Mouse (Mus musculus) liver, postnatal 0 days (tissue): ENCODE measurements around the gene Gm20388. TPM values are rescaled to one million over a fixed set of nuclear protein-coding genes. Genes with fewer than 3 reads are reported as not detected.
"Not testable (repeated sequence)": the region's sequence is repeated elsewhere in the genome, so short reads cannot be mapped to it uniquely, and the experiment has no call there.

Source experiments
- ATAC-seq: fragments of 200-750 bp; cut with Nextera tagmentation; 2 replicates; pipeline ENCODE4 v1.8.0; 2017; ENCODE audit warnings: mild to moderate bottlenecking, moderate library complexity
- DNase-seq: peaks from one replicate; pipeline ENCODE4 v3.0.0-alpha.2; 2016
- H3K27ac ChIP-seq: fragments of 300-500 bp; sonication (generic); 2 replicates; pipeline ENCODE4 v1.5.1; 2014; ENCODE audit warnings: antibody characterized with exemption, moderate library complexity, mild to moderate bottlenecking, low read depth
- H3K27me3 ChIP-seq: fragments of 300-500 bp; sonication (generic); 2 replicates; pipeline ENCODE4 v1.6.1; 2014; ENCODE audit warnings: low read length, control low read depth, mixed read lengths; ENCODE audit not compliant: insufficient read depth
- H3K36me3 ChIP-seq: fragments of 300-500 bp; sonication (generic); replicated peaks from 2 replicates; pipeline ENCODE4 v1.6.1; 2014; ENCODE audit warnings: mild to moderate bottlenecking, control low read depth, low read length, moderate library complexity, mixed read lengths; ENCODE audit not compliant: insufficient read depth
- H3K4me1 ChIP-seq: fragments of 300-500 bp; sonication (generic); 2 replicates; pipeline ENCODE4 v1.6.1; 2014; ENCODE audit warnings: antibody characterized with exemption, mild to moderate bottlenecking, control low read depth; ENCODE audit not compliant: insufficient read depth
- H3K4me2 ChIP-seq: fragments of 300-500 bp; sonication (generic); 2 replicates; pipeline ENCODE4 v1.6.1; 2014; ENCODE audit warnings: low read depth, mild to moderate bottlenecking, low read length, moderate library complexity, mixed read lengths
- H3K4me3 ChIP-seq: fragments of 300-500 bp; sonication (generic); 2 replicates; pipeline ENCODE4 v1.5.1; 2014; ENCODE audit warnings: low read depth, low read length
- H3K9ac ChIP-seq: fragments of 300-500 bp; sonication (generic); replicated peaks from 2 replicates; pipeline ENCODE4 v1.6.1; 2014; ENCODE audit warnings: mild to moderate bottlenecking, moderate library complexity
- H3K9me3 ChIP-seq: fragments of 300-500 bp; sonication (generic); 2 replicates; pipeline ENCODE4 v1.6.1; 2016; ENCODE audit warnings: mild to moderate bottlenecking, control low read depth, low read length, mixed read lengths
- CTCF ChIP-seq: sonication (generic); IDR thresholded peaks from 2 replicates; pipeline ENCODE4 v1.5.1; 2016; ENCODE audit warnings: antibody characterized with exemption, low read depth
- EP300 ChIP-seq: IDR thresholded peaks from 2 replicates; pipeline ENCODE4 v1.6.1; 2016; ENCODE audit warnings: antibody characterized with exemption, low read depth, mild to moderate bottlenecking
- WGBS: fragments of 180-500 bp; shearing (Covaris S2); extraction: QIAGEN DNeasy Blood & Tissue Kit; methylation state at CpG from one replicate; pipeline ENCODE4 v1.1.7; 2014; ENCODE audit not compliant: insufficient replicate concordance; 5-methylcytosine and 5-hydroxymethylcytosine counted together
- polyA plus RNA-seq: library from polyadenylated mRNA; unstranded; fragments of >200 nt; fragmentation: Nextera tagmentation; extraction: Ambion mirVana; gene quantifications from 2 replicates; pipeline ENCODE4 v1.2.1, GENCODE M21; 2015

Gm20388 gene
- polyA plus RNA-seq, 1 experiment from 2014 or later: not detected

- 45% methylated on average over 10 of the region's 10 CpGs for WGBS
- ATAC-seq (no peak), DNase-seq (no peak)
- no peak overlapping the region for H3K4me2 ChIP-seq
- H3K9me3 ChIP-seq: no peaks in the 10 kb centered on the region
- no peaks in the 10 kb centered on the region for H3K27me3 ChIP-seq
- TF ChIP-seq CTCF (no peak), EP300 (no peak)
- H3K4me3 ChIP-seq: no peak overlapping the region
- no peaks in the 10 kb centered on the region for H3K36me3 ChIP-seq
- H3K4me1 ChIP-seq: no peaks in the 10 kb centered on the region
- H3K9ac ChIP-seq: no peak overlapping the region
- H3K27ac ChIP-seq: no peak overlapping the region
These were observed 798.5 kb downstream of the Gm20388 start for GRCm38 (mm10) chr8:120709176-120709575.

- H3K27ac ChIP-seq: peak overlapping the region; percentile 67; the same call in 1 of the 2 replicates
- TF ChIP-seq EP300 (peak; percentile 36; the same call in 1 of the 2 replicates), CTCF (no peak)
- H3K4me3 ChIP-seq: no peak overlapping the region
- DNase-seq: no peak
- H3K9ac ChIP-seq: no peak overlapping the region
- H3K36me3 ChIP-seq: no peaks in the 10 kb centered on the region
- peaks cover 4% of the 10 kb centered on the region; the same call in 1 of the 2 replicates for H3K4me1 ChIP-seq
- H3K27me3 ChIP-seq: no peaks in the 10 kb centered on the region
- WGBS: 42% methylated on average over 6 of the region's 6 CpGs
- peak; percentile 43; the same call in 1 of the 2 replicates for ATAC-seq
- H3K4me2 ChIP-seq: no peak overlapping the region
- no peaks in the 10 kb centered on the region for H3K9me3 ChIP-seq
These were observed 804.6 kb downstream of the Gm20388 start for GRCm38 (mm10) chr8:120715200-120715599.

- peaks cover 4% of the 10 kb centered on the region; the same call in 1 of the 2 replicates for H3K4me1 ChIP-seq
- no peak overlapping the region for H3K9ac ChIP-seq
- 0 out of 2 replicates have a peak overlapping the region, but pooled peaks have one; percentile 67 for H3K27ac ChIP-seq
- no peak for TF ChIP-seq EP300
- no peak for TF ChIP-seq CTCF
- 57% methylated on average over 15 of the region's 15 CpGs for WGBS
- peak; percentile 70 for ATAC-seq
- no peaks in the 10 kb centered on the region for H3K36me3 ChIP-seq
- H3K4me3 ChIP-seq: no peak overlapping the region
- peak; percentile 47 for DNase-seq
- no peak overlapping the region for H3K4me2 ChIP-seq
- no peaks in the 10 kb centered on the region for H3K9me3 ChIP-seq
- H3K27me3 ChIP-seq: no peaks in the 10 kb centered on the region
These were observed 805.5 kb downstream of the Gm20388 start for GRCm38 (mm10) chr8:120715996-120716680.

- TF ChIP-seq EP300: no peak
- no peak for TF ChIP-seq CTCF
- Histone ChIP-seq H3K4me1 (peaks cover 4% of the 10 kb centered on the region; the same call in 1 of the 2 replicates), H3K4me3 (no peak overlapping the region), H3K27ac (no peak overlapping the region), H3K36me3 (no peaks in the 10 kb centered on the region), H3K9ac (no peak overlapping the region), H3K27me3 (no peaks in the 10 kb centered on the region), H3K4me2 (no peak overlapping the region), H3K9me3 (0 out of 2 replicates have a peak, but pooled peaks cover 3% of the 10 kb centered on the region)
- DNase-seq: no peak
- 0 out of 2 replicates have a peak, but pooled peaks have one; percentile 16 for ATAC-seq
- WGBS: 41% methylated on average over 19 of the region's 19 CpGs
These were observed 809.1 kb downstream of the Gm20388 start for GRCm38 (mm10) chr8:120719586-120720236.

GRCm38 (mm10) chr8:120723025-120723424 lies 812.4 kb downstream of the Gm20388 start:
- 63% methylated on average over 6 of the region's 6 CpGs for WGBS

GRCm38 (mm10) chr8:120724096-120724495 lies 813.5 kb downstream of the Gm20388 start:
- peak; percentile 53 for TF ChIP-seq CTCF
- WGBS: 83% methylated on average over 2 of the region's 4 CpGs
- H3K4me1 ChIP-seq, H3K4me2 ChIP-seq, H3K27me3 ChIP-seq, H3K36me3 ChIP-seq, ATAC-seq, DNase-seq, H3K27ac ChIP-seq, H3K4me3 ChIP-seq, H3K9ac ChIP-seq, H3K9me3 ChIP-seq: not testable (repeated sequence)

More at GRCm38 (mm10) chr8:120723025-120723424, 812.4 kb downstream of the Gm20388 start:
- Histone ChIP-seq H3K27ac (no peak overlapping the region), H3K4me2 (no peak overlapping the region), H3K27me3 (no peaks in the 10 kb centered on the region), H3K4me1 (0 out of 2 replicates have a peak, but pooled peaks cover 4% of the 10 kb centered on the region), H3K36me3 (no peaks in the 10 kb centered on the region), H3K9ac (no peak overlapping the region), H3K9me3 (0 out of 2 replicates have a peak, but pooled peaks cover 3% of the 10 kb centered on the region), H3K4me3 (no peak overlapping the region)
- DNase-seq: no peak
- TF ChIP-seq EP300: no peak
- TF ChIP-seq CTCF: peak; percentile 58
- no peak for ATAC-seq
